Mouse (Mus musculus) heart, embryonic 10.5 days (tissue): ENCODE data around the gene Lrpprc. TPM values are rescaled to one million over a fixed set of nuclear protein-coding genes. Genes with fewer than 3 reads are reported as not detected.

ENCODE experiments used
- DNase-seq: peaks from one replicate; pipeline ENCODE4 v3.0.0-alpha.2; 2017; ENCODE audit warnings: low spot score
- H3K27ac ChIP-seq: fragments of 300-500 bp; sonication (generic); 2 replicates; pipeline ENCODE4 v1.5.1; 2016; ENCODE audit warnings: mild to moderate bottlenecking
- H3K27me3 ChIP-seq: fragments of 300-500 bp; sonication (generic); 2 replicates; pipeline ENCODE4 v1.6.1; 2016; ENCODE audit warnings: mild to moderate bottlenecking; ENCODE audit not compliant: poor library complexity, insufficient read depth, severe bottlenecking
- H3K36me3 ChIP-seq: fragments of 300-500 bp; sonication (generic); 2 replicates; pipeline ENCODE4 v1.6.1; 2016; ENCODE audit warnings: mild to moderate bottlenecking, moderate library complexity
- H3K4me1 ChIP-seq: fragments of 300-500 bp; sonication (generic); 2 replicates; pipeline ENCODE4 v1.6.1; 2016; ENCODE audit warnings: mild to moderate bottlenecking
- H3K4me3 ChIP-seq: fragments of 300-500 bp; sonication (generic); 2 replicates; pipeline ENCODE4 v1.5.1; 2016; ENCODE audit warnings: mild to moderate bottlenecking, moderate library complexity
- H3K9me3 ChIP-seq: fragments of 300-500 bp; sonication (generic); 2 replicates; pipeline ENCODE4 v1.6.1; 2016; ENCODE audit warnings: mild to moderate bottlenecking, moderate library complexity
- WGBS: fragments of 180-500 bp; shearing (Covaris S2); methylation state at CpG from one replicate; pipeline ENCODE4 v1.1.7; 2016; 5-methylcytosine and 5-hydroxymethylcytosine counted together
- polyA plus RNA-seq: library from polyadenylated mRNA; unstranded; fragments of >200 nt; fragmentation: Nextera tagmentation; extraction: Ambion mirVana; gene quantifications from 2 replicates; pipeline ENCODE4 v1.2.1, GENCODE M21; 2016

Gene Lrpprc
- polyA plus RNA-seq, 1 experiment from 2014 or later, result 61.6 TPM

- Histone ChIP-seq H3K4me1 (peaks cover 22% of the 10 kb centered on the region), H3K27me3 (no peaks in the 10 kb centered on the region), H3K9me3 (no peaks in the 10 kb centered on the region), H3K4me3 (peak overlapping the region; percentile 100; the same call in 1 of the 2 replicates), H3K36me3 (peaks cover 33% of the 10 kb centered on the region), H3K27ac (no peak overlapping the region)
- DNase-seq, result peak; percentile 42
- 90% methylated on average over 20 of the region's 20 CpGs for WGBS
These were observed 2.0 kb downstream of the Lrpprc start for GRCm38 (mm10) chr17:84788376-84789125.

DNA sequence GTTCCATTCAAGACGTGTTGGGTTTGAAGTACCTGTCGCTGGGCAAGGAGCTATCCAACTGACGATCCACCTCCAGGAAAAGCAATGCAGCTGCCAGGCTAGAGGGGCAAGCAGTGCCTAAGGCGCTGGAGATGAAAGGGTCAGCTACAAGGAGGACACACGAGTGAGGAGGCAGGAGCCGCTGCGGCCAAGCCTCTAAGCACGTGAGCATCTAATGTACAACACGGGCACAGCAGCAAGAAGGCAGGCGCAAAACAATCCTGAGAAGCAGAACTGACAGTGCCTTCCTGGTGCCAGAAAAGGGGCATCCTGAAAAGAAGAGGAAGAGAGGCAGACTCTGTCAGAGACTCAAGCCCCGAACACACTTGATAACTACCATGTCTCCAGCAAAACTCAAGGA, 3.1 kb downstream of the Lrpprc start:
- whole genome bisulfite sequencing, result 85% methylated on average over 11 of the region's 11 CpGs
- no peak overlapping the region for H3K27ac ChIP-seq
- H3K9me3 ChIP-seq, result no peaks in the 10 kb centered on the region
- H3K27me3 ChIP-seq, result no peaks in the 10 kb centered on the region
- peaks cover 38% of the 10 kb centered on the region for H3K36me3 ChIP-seq
- DNase-seq, result peak; percentile 55
- no peak overlapping the region for H3K4me3 ChIP-seq
- H3K4me1 ChIP-seq, result peaks cover 23% of the 10 kb centered on the region

DNA sequence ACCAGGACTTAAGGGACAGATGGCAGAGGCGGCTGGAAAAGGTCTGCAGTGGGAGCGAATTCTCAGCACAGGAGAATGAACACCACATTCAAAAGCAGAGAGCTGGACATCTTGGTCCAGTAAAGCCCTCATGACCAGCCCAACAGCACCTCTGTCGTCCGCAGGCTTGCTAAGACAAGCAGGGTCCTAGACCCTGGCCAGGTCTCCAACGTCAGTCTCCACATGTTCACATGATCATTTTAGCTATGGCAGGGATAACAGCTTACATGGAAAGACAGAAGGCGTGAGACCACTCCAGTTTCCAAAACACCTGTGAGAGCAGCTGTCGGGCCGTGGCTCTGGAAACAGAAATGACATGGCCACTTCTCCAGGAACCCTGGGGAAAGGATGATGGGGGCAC, 3.7 kb downstream of the Lrpprc start:
- H3K9me3 ChIP-seq, result no peaks in the 10 kb centered on the region
- H3K27me3 ChIP-seq, result no peaks in the 10 kb centered on the region
- peaks cover 24% of the 10 kb centered on the region for H3K4me1 ChIP-seq
- no peak overlapping the region for H3K27ac ChIP-seq
- WGBS, result 90% methylated on average over 8 of the region's 8 CpGs
- H3K36me3 ChIP-seq, result peaks cover 38% of the 10 kb centered on the region
- DNase-seq, result peak; percentile 59
- H3K4me3 ChIP-seq, result no peak overlapping the region

- H3K27me3 ChIP-seq, result no peaks in the 10 kb centered on the region
- H3K9me3 ChIP-seq, result no peaks in the 10 kb centered on the region
- no peak overlapping the region for H3K4me3 ChIP-seq
- peak; percentile 31 for DNase-seq
- H3K36me3 ChIP-seq, result peaks cover 52% of the 10 kb centered on the region
- 76% methylated on average over 5 of the region's 5 CpGs for WGBS
- no peak overlapping the region for H3K27ac ChIP-seq
- H3K4me1 ChIP-seq, result peaks cover 27% of the 10 kb centered on the region
These were observed 5.4 kb downstream of the Lrpprc start for GRCm38 (mm10) chr17:84785176-84785575.

- Histone ChIP-seq H3K9me3 (no peaks in the 10 kb centered on the region), H3K4me3 (no peak overlapping the region), H3K4me1 (peaks cover 17% of the 10 kb centered on the region), H3K36me3 (peaks cover 51% of the 10 kb centered on the region), H3K27ac (no peak overlapping the region), H3K27me3 (no peaks in the 10 kb centered on the region)
- DNase-seq, result peak; percentile 25
- WGBS, result 92% methylated on average over 5 of the region's 5 CpGs
These were observed 7.1 kb downstream of the Lrpprc start for GRCm38 (mm10) chr17:84783491-84783890.

GRCm38 (mm10) chr17:84780321-84780720, 10.3 kb downstream of the Lrpprc start:
- H3K27me3 ChIP-seq, result no peaks in the 10 kb centered on the region
- peak; percentile 68 for DNase-seq

DNA sequence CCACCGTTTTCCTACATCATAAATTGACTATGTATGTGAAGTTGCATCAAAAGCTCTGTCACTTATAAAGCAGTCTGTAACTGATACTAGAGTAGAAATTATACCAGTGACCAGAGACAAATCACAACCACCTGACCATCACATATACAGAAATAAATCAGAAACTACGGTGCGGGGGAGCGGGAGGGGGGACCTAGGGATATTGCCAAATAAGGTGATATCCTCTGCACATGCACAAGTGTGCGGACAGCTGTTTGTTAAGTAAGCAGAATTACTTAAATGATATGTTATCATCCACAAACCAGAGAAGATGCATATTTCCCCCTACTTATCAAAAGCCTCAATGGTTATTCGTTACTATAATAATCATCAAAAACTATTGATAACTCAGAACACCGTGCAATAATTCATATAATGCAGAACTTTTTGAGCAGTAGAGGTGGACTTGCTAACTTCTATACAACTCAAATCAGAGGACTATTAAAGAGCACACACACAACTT, 12.1 kb downstream of the Lrpprc start:
- no peaks in the 10 kb centered on the region for H3K9me3 ChIP-seq
- WGBS, result 85% methylated on average over 7 of the region's 7 CpGs
- peaks cover 35% of the 10 kb centered on the region for H3K4me1 ChIP-seq
- H3K4me3 ChIP-seq, result no peak overlapping the region
- H3K36me3 ChIP-seq, result peaks cover 47% of the 10 kb centered on the region
- no peak overlapping the region for H3K27ac ChIP-seq
- H3K27me3 ChIP-seq, result no peaks in the 10 kb centered on the region
- DNase-seq, result peak; percentile 47

More at GRCm38 (mm10) chr17:84780321-84780720, 10.3 kb downstream of the Lrpprc start:
- H3K27ac ChIP-seq, result no peak overlapping the region
- peaks cover 35% of the 10 kb centered on the region for H3K4me1 ChIP-seq
- H3K9me3 ChIP-seq, result no peaks in the 10 kb centered on the region
- peaks cover 40% of the 10 kb centered on the region for H3K36me3 ChIP-seq
- H3K4me3 ChIP-seq, result no peak overlapping the region
- WGBS, result 93% methylated on average over 6 of the region's 6 CpGs

GRCm38 (mm10) chr17:84776362-84777000, 14.1 kb downstream of the Lrpprc start:
- no peaks in the 10 kb centered on the region for H3K9me3 ChIP-seq
- peaks cover 26% of the 10 kb centered on the region for H3K4me1 ChIP-seq
- H3K36me3 ChIP-seq, result peaks cover 46% of the 10 kb centered on the region
- H3K27ac ChIP-seq, result peak overlapping the region; percentile 62; the same call in 1 of the 2 replicates
- H3K4me3 ChIP-seq, result peak overlapping the region; percentile 25
- 39% methylated on average over 16 of the region's 16 CpGs for WGBS
- H3K27me3 ChIP-seq, result no peaks in the 10 kb centered on the region
- peak; percentile 89 for DNase-seq

- H3K27me3 ChIP-seq, result no peaks in the 10 kb centered on the region
- DNase-seq, result peak; percentile 63
- no peaks in the 10 kb centered on the region for H3K9me3 ChIP-seq
- WGBS, result 94% methylated on average over 10 of the region's 10 CpGs
- peaks cover 24% of the 10 kb centered on the region for H3K4me1 ChIP-seq
- peaks cover 48% of the 10 kb centered on the region for H3K36me3 ChIP-seq
- H3K4me3 ChIP-seq, result no peak overlapping the region
- H3K27ac ChIP-seq, result no peak overlapping the region
These were observed 15.3 kb downstream of the Lrpprc start for GRCm38 (mm10) chr17:84775291-84775690.

- peak; percentile 47 for DNase-seq
- WGBS, result 94% methylated on average over 9 of the region's 9 CpGs
These were observed 18.7 kb downstream of the Lrpprc start for GRCm38 (mm10) chr17:84771882-84772281.

GRCm38 (mm10) chr17:84758971-84759370, 31.6 kb downstream of the Lrpprc start:
- no peaks in the 10 kb centered on the region for H3K9me3 ChIP-seq
- peaks cover 43% of the 10 kb centered on the region for H3K36me3 ChIP-seq
- DNase-seq, result no peak
- H3K4me3 ChIP-seq, result no peak overlapping the region
- H3K27me3 ChIP-seq, result no peaks in the 10 kb centered on the region
- WGBS, result 81% methylated on average over 8 of the region's 8 CpGs
- no peak overlapping the region for H3K27ac ChIP-seq
- no peaks in the 10 kb centered on the region for H3K4me1 ChIP-seq

More at GRCm38 (mm10) chr17:84771882-84772281, 18.7 kb downstream of the Lrpprc start:
- Histone ChIP-seq H3K4me3 (no peak overlapping the region), H3K4me1 (peaks cover 10% of the 10 kb centered on the region), H3K27ac (no peak overlapping the region), H3K9me3 (no peaks in the 10 kb centered on the region), H3K27me3 (no peaks in the 10 kb centered on the region), H3K36me3 (peaks cover 78% of the 10 kb centered on the region)

DNA sequence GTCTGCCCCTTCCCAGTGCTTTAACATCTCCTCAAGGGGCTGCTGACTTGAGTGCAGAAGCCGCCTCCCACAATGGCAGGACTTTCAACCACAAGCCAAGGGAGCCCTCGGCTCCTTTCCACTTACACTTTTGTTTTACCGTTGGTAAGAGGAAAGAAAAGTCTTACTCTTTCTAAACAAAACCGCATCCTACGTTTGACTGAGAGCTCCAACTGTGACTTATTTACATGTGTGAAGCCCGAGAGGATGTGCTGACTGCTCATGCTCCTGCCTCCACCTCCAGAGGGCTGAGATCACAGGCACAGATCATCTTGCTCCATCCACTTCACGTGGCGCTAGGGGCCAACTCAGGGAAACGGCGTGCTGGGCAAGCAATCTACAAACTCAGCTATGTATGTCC, 32.2 kb downstream of the Lrpprc start:
- H3K4me1 ChIP-seq, result no peaks in the 10 kb centered on the region
- H3K27me3 ChIP-seq, result no peaks in the 10 kb centered on the region
- no peak overlapping the region for H3K4me3 ChIP-seq
- no peak for DNase-seq
- 39% methylated on average over 10 of the region's 10 CpGs for WGBS
- peaks cover 41% of the 10 kb centered on the region for H3K36me3 ChIP-seq
- H3K27ac ChIP-seq, result no peak overlapping the region
- no peaks in the 10 kb centered on the region for H3K9me3 ChIP-seq

DNA sequence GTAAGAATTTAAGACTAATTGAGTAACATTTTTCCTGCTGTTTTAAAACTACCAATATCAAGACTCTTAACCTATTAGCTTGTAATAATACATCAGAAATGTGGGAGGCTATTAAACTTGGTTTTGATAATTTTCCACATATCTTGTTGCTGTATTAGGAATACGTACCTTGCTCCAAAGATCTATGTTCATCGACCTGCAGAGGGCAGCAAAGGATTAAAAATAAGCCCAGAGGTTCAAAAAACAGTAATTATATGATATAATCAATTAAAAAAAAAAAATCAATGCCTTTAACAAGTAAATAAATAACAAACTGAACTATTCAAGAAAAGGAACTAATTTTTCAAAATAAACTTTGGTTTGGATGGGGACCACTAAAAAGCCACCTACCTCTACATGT, 34.5 kb downstream of the Lrpprc start:
- no peak for DNase-seq
- H3K36me3 ChIP-seq, result peaks cover 40% of the 10 kb centered on the region
- H3K9me3 ChIP-seq, result no peaks in the 10 kb centered on the region
- no peak overlapping the region for H3K4me3 ChIP-seq
- no peaks in the 10 kb centered on the region for H3K27me3 ChIP-seq
- no peaks in the 10 kb centered on the region for H3K4me1 ChIP-seq
- no peak overlapping the region for H3K27ac ChIP-seq
- WGBS, result 68% methylated on average over 2 of the region's 2 CpGs
